Mouse (Mus musculus) embryonic facial prominence, embryonic 11.5 days (tissue): ENCODE measurements around the gene Ppm1h. TPM values are rescaled to one million over a fixed set of nuclear protein-coding genes. Genes with fewer than 3 reads are reported as not detected.
A peak's percentile ranks its signal among the peaks of the same experiment; 100 is the strongest.

ENCODE experiments used
- ATAC-seq: fragments of 200-750 bp; cut with Nextera tagmentation; replicated peaks from 2 replicates; pipeline ENCODE4 v1.8.0; 2017; ENCODE audit warnings: low read depth; ENCODE audit not compliant: insufficient number of reproducible peaks, low FRiP score, low TSS enrichment
- DNase-seq: peaks from one replicate; pipeline ENCODE4 v3.0.0-alpha.2; 2015; ENCODE audit warnings: low spot score
- H3K27ac ChIP-seq: fragments of 300-500 bp; sonication (generic); replicated peaks from 2 replicates; pipeline ENCODE4 v1.5.1; 2014; ENCODE audit warnings: mild to moderate bottlenecking, low read depth, low read length, control low read depth
- H3K27me3 ChIP-seq: fragments of 300-500 bp; sonication (generic); 2 replicates; pipeline ENCODE4 v1.6.1; 2014; ENCODE audit warnings: mild to moderate bottlenecking, low read length, moderate library complexity, mixed read lengths; ENCODE audit not compliant: control insufficient read depth, insufficient read depth
- H3K36me3 ChIP-seq: fragments of 300-500 bp; sonication (generic); replicated peaks from 2 replicates; pipeline ENCODE4 v1.6.1; 2014; ENCODE audit warnings: low read depth, mild to moderate bottlenecking, low read length, moderate library complexity, mixed read lengths; ENCODE audit not compliant: control insufficient read depth, insufficient read depth
- H3K4me1 ChIP-seq: fragments of 300-500 bp; sonication (generic); 2 replicates; pipeline ENCODE4 v1.6.1; 2014; ENCODE audit warnings: low read length, mixed read lengths; ENCODE audit not compliant: control insufficient read depth, insufficient read depth
- H3K4me2 ChIP-seq: fragments of 300-500 bp; sonication (generic); 2 replicates; pipeline ENCODE4 v1.6.1; 2014; ENCODE audit warnings: low read depth, mild to moderate bottlenecking, control low read depth, low read length, moderate library complexity
- H3K4me3 ChIP-seq: fragments of 300-500 bp; sonication (generic); 2 replicates; pipeline ENCODE4 v1.5.1; 2014; ENCODE audit warnings: low read depth, low read length, control low read depth
- H3K9ac ChIP-seq: fragments of 300-500 bp; sonication (generic); replicated peaks from 2 replicates; pipeline ENCODE4 v1.6.1; 2014; ENCODE audit warnings: mild to moderate bottlenecking, control low read depth, low read length
- H3K9me3 ChIP-seq: fragments of 300-500 bp; sonication (generic); replicated peaks from 2 replicates; pipeline ENCODE4 v1.6.1; 2016; ENCODE audit warnings: mild to moderate bottlenecking, low read length, inconsistent platforms, mixed read lengths; ENCODE audit not compliant: control insufficient read depth
- WGBS: fragments of 180-500 bp; shearing (Covaris S2); extraction: QIAGEN DNeasy Blood & Tissue Kit; methylation state at CpG from one replicate; pipeline ENCODE4 v1.1.7; 2014; 5-methylcytosine and 5-hydroxymethylcytosine counted together
- polyA plus RNA-seq: library from polyadenylated mRNA; unstranded; fragments of >200 nt; fragmentation: Nextera tagmentation; extraction: Ambion mirVana; gene quantifications from 2 replicates; pipeline ENCODE4 v1.2.1, GENCODE M21; 2014

Ppm1h gene
- polyA plus RNA-seq, 1 experiment from 2014 or later: 4.5 TPM

- H3K9me3 ChIP-seq: no peaks in the 10 kb centered on the region
- 92% methylated on average over 4 of the region's 4 CpGs for WGBS
- no peak for ATAC-seq
These were observed 46.1 kb downstream of the Ppm1h start for GRCm38 (mm10) chr10:122724692-122725091.

GRCm38 (mm10) chr10:122727228-122727627, 48.7 kb downstream of the Ppm1h start:
- H3K4me3 ChIP-seq: no peak overlapping the region
- H3K27me3 ChIP-seq: no peaks in the 10 kb centered on the region
- no peaks in the 10 kb centered on the region for H3K9me3 ChIP-seq
- H3K4me1 ChIP-seq: no peaks in the 10 kb centered on the region
- H3K9ac ChIP-seq: no peak overlapping the region
- no peak overlapping the region for H3K27ac ChIP-seq
- DNase-seq (no peak), ATAC-seq (no peak)
- H3K36me3 ChIP-seq: no peaks in the 10 kb centered on the region
- 72% methylated on average over 4 of the region's 4 CpGs for WGBS
- no peak overlapping the region for H3K4me2 ChIP-seq

More at GRCm38 (mm10) chr10:122724692-122725091, 46.1 kb downstream of the Ppm1h start:
- no peak for DNase-seq
- H3K36me3 ChIP-seq: no peaks in the 10 kb centered on the region
- H3K27ac ChIP-seq: no peak overlapping the region
- H3K4me1 ChIP-seq: no peaks in the 10 kb centered on the region
- H3K4me2 ChIP-seq: no peak overlapping the region
- no peaks in the 10 kb centered on the region for H3K27me3 ChIP-seq
- H3K4me3 ChIP-seq: no peak overlapping the region
- H3K9ac ChIP-seq: no peak overlapping the region

GRCm38 (mm10) chr10:122728172-122728571, 49.6 kb downstream of the Ppm1h start:
- no peak overlapping the region for H3K9ac ChIP-seq
- no peak overlapping the region for H3K27ac ChIP-seq
- WGBS: 89% methylated on average over 2 of the region's 2 CpGs
- no peaks in the 10 kb centered on the region for H3K36me3 ChIP-seq
- no peaks in the 10 kb centered on the region for H3K27me3 ChIP-seq
- no peak for DNase-seq
- no peaks in the 10 kb centered on the region for H3K9me3 ChIP-seq
- H3K4me3 ChIP-seq: no peak overlapping the region
- no peaks in the 10 kb centered on the region for H3K4me1 ChIP-seq
- no peak overlapping the region for H3K4me2 ChIP-seq
- no peak for ATAC-seq

- no peak overlapping the region for H3K4me2 ChIP-seq
- DNase-seq: no peak
- no peaks in the 10 kb centered on the region for H3K4me1 ChIP-seq
- ATAC-seq: no peak
- no peaks in the 10 kb centered on the region for H3K36me3 ChIP-seq
- H3K9ac ChIP-seq: no peak overlapping the region
- WGBS: 97% methylated on average over 3 of the region's 3 CpGs
- no peaks in the 10 kb centered on the region for H3K9me3 ChIP-seq
- H3K4me3 ChIP-seq: no peak overlapping the region
- H3K27ac ChIP-seq: no peak overlapping the region
- no peaks in the 10 kb centered on the region for H3K27me3 ChIP-seq
These were observed 53.6 kb downstream of the Ppm1h start for GRCm38 (mm10) chr10:122732146-122732545.

- no peaks in the 10 kb centered on the region for H3K4me1 ChIP-seq
- no peaks in the 10 kb centered on the region for H3K9me3 ChIP-seq
- no peak overlapping the region for H3K4me3 ChIP-seq
- no peaks in the 10 kb centered on the region for H3K27me3 ChIP-seq
- H3K9ac ChIP-seq: no peak overlapping the region
- DNase-seq: no peak
- H3K4me2 ChIP-seq: no peak overlapping the region
- 87% methylated on average over 4 of the region's 4 CpGs for WGBS
- no peak for ATAC-seq
- H3K27ac ChIP-seq: no peak overlapping the region
- no peaks in the 10 kb centered on the region for H3K36me3 ChIP-seq
These were observed 56.0 kb downstream of the Ppm1h start for GRCm38 (mm10) chr10:122734521-122734920.

GRCm38 (mm10) chr10:122735284-122735784, 56.8 kb downstream of the Ppm1h start:
- H3K4me3 ChIP-seq: no peak overlapping the region
- H3K27me3 ChIP-seq: no peaks in the 10 kb centered on the region
- H3K9ac ChIP-seq: no peak overlapping the region
- no peaks in the 10 kb centered on the region for H3K36me3 ChIP-seq
- ATAC-seq (no peak), DNase-seq (no peak)
- H3K9me3 ChIP-seq: no peaks in the 10 kb centered on the region
- WGBS: 89% methylated on average over 7 of the region's 7 CpGs
- no peak overlapping the region for H3K27ac ChIP-seq
- no peaks in the 10 kb centered on the region; the same call in 1 of the 2 replicates for H3K4me1 ChIP-seq
- no peak overlapping the region for H3K4me2 ChIP-seq

GRCm38 (mm10) chr10:122736835-122737234, 58.3 kb downstream of the Ppm1h start:
- 48% methylated on average over 4 of the region's 4 CpGs for WGBS

GRCm38 (mm10) chr10:122738526-122738925, 60.0 kb downstream of the Ppm1h start:
- Histone ChIP-seq H3K4me3 (no peak overlapping the region), H3K27me3 (no peaks in the 10 kb centered on the region), H3K9ac (no peak overlapping the region), H3K27ac (no peak overlapping the region), H3K4me1 (no peaks in the 10 kb centered on the region; the same call in 1 of the 2 replicates), H3K4me2 (no peak overlapping the region), H3K9me3 (no peaks in the 10 kb centered on the region), H3K36me3 (no peaks in the 10 kb centered on the region)
- WGBS: 84% methylated on average over 10 of the region's 10 CpGs
- no peak for ATAC-seq
- no peak for DNase-seq

More at GRCm38 (mm10) chr10:122736835-122737234, 58.3 kb downstream of the Ppm1h start:
- no peak overlapping the region for H3K9ac ChIP-seq
- no peaks in the 10 kb centered on the region for H3K27me3 ChIP-seq
- H3K4me3 ChIP-seq: no peak overlapping the region
- H3K27ac ChIP-seq: no peak overlapping the region
- H3K4me1 ChIP-seq: no peaks in the 10 kb centered on the region; the same call in 1 of the 2 replicates
- DNase-seq (peak; percentile 54), ATAC-seq (no peak)
- H3K9me3 ChIP-seq: no peaks in the 10 kb centered on the region
- no peak overlapping the region for H3K4me2 ChIP-seq
- no peaks in the 10 kb centered on the region for H3K36me3 ChIP-seq
